Mouse (Mus musculus) spleen, postnatal 36 days (tissue): ENCODE data around the gene Tex261.

Source experiments
- DNase-seq, 2 experiments: peaks; one replicate each; pipeline ENCODE4 v3.0.0; 2022; ENCODE audit warnings: low spot score in 2 of 2, mixed read lengths in 1 of 2

Tex261 gene

DNA sequence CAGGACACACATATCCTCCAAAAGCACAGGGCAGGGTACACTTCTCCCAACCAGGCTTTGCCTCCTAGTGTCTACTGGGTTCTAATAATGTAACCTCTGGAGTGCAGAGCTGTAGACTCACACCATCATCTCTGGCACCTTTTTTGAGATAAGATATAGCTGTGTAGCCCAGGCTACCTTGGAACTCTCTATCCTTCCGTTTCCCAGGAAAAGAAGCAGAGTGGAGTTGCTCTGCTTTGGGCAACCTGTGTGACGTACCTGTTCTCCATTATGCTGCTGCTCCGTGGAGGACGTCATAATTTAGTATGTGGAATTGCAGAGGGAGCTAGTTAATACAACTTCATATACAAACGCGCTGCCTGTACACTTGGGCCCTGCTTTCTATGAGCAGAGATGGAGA, 13.3 kb downstream of the Tex261 start, which contains the start of gene Ankrd53:
TSS of gene Ankrd53 (plus strand) at position 301 of the 400 bp plus-strand sequence.
- no peak for DNase-seq

DNA sequence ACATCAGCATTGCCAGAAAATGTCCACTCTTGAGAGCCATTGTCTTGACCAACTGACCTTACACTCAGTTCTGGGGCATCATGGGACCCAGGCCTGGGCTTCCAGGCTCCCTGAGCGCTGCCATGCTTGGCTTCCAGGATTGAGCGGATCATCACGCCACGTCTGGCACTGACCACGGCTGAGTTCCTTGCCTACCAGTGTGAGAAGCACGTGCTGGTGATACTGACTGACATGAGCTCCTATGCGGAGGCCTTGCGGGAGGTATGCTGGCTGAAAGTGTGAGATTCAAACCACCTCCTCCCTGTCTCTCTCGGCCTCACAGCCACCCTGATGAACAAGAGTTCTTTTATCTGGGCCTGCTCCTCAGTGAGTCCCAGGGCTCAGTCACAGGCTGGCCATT, 19.6 kb downstream of the Tex261 start:
- DNase-seq, result no peak

DNA sequence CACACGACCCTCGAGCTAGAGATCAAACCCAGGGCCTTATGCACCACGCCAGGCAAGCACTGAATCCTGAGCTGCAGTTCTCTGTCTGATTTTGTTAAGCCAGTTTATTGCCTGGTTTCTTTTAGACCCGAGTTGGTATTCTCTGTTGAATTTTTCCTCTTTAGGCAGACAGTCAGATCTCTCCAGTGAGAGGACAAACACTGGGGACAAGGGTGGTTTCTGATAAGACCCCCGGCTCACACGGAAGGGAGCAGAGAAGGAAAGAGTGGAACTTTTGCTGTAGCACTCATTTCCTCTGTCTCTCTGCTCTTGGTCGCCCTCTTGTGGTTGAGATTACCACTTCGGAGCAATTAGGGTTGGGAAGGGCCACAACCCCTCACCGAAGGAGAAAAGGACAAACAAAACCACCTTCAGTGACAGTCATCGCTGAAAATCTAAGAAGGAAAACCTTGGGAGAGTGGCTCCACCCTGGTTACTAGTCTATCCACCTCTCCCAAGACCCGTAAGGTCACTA, 25.4 kb downstream of the Tex261 start:
- peak in 1 of 2 experiments; percentile 30 for DNase-seq

DNA sequence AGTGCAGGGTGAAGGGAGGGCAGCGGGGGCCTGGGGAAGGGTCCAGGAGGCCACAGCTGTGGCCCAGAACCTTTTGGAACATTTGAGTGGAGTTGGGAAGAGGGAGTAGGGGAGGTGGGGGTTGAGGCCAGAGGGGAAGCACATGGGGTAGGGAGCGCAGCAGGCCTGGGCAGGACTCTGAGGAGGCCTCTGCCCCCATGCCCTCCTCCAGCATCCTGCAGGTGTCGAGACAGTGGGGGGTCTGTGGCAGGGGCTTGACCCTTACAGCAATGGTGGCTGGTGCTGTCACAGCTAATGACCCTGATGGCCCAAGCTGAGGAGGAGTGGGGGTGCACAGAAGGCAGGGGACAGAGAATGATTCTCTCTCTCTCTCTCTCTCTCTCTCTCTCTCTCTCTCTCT, 26.3 kb downstream of the Tex261 start:
- no peak for DNase-seq

DNA sequence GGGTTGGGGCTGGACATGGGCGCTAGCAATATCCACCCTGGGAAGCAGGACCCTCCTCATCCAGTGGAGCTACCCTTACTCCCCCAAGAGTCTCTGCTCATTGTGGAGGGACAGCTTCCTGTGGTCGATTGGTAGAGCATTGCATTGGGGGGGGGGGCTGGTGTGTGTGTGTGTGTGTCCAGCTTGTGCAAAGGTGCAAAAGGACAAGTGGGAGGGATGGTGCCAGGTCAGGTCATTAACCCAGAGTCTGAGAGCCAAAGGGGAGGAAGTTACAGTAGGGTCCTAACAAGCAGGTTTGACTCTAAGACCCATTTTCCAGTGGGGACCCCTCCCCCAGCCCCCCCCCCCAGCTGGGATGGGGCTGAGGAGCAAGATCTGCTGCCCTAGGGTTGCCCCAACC, 30.1 kb downstream of the Tex261 start:
- no peak for DNase-seq

DNA sequence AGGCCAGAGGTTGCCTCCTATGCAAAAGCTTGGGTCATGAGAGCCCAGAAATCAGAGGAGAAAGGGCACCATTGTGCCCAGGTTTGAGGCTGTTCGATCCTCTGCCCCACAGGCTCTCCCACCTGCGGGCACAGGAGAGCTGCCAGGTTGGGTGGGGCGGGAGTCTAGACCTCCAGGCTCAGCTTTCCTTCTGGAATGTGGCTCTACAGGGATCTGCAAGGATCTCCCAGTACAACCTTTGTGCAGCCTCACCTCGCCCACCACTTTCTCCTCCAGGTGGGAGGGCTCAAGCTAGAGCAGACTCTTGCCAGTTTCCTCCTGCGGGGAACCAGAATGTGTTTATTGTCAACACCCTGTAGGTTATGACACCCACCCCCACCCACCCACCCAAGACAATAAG, 31.1 kb downstream of the Tex261 start:
- no peak for DNase-seq

DNA sequence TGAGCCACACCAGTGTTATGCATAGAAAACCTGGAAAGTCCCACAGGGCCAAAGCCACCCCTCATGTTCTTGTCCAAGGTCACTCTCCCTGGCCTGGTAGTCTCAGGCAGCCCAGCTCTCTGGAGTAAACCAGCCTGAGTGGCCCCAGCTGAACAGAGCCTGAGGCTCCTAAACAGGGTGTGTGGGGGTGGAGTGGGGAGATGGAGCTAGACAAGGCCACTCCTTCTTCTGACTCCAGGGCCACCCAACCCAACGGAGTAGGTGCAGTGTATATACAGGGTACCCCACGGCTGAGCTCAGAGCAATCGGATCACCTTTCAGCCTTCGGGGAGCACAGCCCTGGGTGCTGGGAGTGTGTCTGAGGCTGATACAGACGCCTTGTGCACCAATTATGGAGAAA, 31.5 kb downstream of the Tex261 start:
- DNase-seq, result no peak

DNA sequence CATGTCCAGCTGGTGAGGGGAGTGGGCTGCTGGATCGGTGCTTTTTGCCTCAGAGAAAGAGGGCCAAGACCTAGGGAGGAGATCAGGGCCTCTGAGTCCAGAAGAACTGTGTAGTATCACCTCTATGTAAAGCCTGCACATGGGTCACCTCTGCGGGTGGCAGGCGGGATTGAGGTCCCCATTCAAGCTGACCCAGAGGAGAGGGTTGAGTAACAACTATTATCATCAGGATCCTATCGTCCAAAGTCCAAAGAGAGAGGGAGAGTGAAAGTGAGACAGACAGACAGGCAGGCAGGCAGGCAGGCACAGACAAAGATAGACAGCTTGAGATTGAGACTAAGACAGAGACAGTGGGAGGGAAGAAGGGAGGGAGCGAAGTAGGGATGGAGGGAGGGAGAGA, 32.4 kb downstream of the Tex261 start:
- no peak for DNase-seq

DNA sequence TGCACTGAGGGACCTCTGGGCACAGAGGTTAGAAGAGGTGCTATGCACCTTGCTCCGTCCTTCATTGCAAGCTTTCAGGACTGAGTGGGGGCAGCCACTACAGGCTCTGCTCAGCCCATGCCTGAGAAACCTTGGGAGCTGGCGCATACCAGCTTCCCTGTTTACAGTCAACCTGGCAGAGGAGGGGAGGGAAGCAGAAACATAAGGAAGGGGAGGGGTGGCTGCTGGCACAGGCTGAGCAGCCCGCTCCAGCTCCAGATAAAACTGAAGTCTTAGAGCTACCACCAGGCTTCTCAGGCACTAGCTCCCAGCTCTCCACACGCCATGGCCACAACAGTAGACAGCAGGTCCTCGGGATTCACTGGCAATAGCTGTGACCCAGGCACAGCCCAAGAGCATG, 32.9 kb downstream of the Tex261 start, which contains the start of gene Atp6v1b1:
TSS of gene Atp6v1b1 (plus strand) at position 230 of the 400 bp plus-strand sequence.
- DNase-seq, result no peak

DNA sequence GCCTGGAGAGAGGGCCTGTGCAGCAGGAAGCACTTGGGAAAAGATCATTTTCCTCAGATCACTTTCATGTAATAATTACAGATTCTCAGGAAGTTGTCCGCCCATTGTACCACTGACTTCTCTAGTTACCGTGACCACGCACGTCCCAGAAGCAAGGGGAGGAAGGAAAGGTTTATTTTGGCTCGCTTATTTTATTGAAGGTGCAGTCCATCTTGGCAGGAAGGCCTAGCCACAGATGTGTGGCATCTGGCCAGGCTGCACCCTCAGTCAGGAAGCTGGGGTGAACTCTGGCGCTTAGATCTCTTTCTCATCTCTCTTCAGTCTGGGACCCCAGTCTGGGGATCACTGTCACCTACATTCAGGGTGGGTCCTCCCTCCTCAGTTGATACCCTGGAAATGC, 37.0 kb downstream of the Tex261 start:
- DNase-seq, result no peak

DNA sequence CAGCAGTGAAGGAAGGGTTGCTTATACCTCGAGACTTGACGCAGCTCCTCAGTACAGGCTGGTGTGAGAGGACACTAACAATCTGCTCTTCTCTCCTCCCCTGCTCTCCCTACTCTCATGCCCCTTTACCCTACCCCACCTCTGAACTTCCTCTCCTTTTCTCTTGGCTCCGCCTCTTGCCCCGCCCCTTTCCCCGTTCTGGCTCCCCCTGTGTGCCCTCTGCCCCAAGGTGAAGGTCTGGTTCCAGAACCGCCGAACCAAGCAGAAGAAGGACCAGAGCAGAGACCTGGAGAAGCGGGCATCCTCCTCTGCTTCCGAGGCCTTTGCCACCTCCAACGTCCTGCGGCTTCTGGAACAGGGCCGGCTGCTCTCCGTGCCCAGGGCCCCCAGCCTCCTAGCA, 38.3 kb downstream of the Tex261 start:
- DNase-seq, result no peak

DNA sequence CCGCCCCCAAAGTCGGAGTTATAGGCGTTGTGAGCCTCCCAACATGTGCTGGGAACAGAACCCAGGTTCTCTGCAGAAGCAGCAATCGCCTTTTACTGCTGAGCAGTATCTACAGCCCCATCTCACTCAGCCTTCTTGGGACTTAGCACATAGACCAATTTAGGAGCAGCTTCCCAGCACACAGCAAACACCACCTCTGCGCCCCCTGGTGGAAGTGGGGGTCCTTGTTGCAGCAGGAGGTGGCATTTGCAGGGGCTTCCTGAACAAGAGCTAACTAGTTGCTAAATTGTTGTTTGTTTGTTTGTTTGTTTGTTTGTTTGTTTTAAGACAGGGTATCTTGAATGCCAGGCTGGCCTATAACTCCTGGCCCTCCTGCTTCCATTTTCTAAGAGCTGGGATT, 44.5 kb downstream of the Tex261 start:
- DNase-seq, result peak; percentile 43 to 48

DNA sequence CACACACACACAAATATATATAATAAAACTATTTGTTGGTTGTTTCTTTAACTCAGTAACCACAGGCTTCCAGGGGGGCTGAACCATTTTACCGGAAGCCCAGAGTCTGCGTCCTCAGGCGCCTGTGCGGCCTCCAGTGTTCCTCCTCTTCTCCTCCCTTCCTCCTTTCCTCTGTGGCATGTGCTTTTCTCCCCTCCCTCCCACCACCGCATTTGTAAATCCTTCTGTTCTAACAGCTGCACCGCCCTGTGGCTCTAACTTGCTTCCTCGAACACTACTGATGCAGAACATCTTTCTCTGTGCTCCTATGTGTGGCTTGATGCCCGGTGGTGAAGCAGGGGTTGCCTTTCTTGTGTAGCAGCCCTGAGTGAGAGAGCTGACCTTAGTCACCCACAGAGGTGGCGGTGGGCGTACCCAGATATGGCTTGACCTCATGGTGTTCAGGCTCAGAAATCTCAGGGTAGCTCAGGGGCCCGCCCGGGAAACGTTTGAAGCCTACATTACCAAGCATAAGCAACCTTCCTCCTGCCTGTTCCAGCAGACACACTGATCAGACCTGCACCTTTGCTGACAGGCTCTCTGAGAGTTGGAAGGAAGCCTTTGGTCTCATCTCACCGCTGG, 46.2 kb downstream of the Tex261 start:
- no peak for DNase-seq

DNA sequence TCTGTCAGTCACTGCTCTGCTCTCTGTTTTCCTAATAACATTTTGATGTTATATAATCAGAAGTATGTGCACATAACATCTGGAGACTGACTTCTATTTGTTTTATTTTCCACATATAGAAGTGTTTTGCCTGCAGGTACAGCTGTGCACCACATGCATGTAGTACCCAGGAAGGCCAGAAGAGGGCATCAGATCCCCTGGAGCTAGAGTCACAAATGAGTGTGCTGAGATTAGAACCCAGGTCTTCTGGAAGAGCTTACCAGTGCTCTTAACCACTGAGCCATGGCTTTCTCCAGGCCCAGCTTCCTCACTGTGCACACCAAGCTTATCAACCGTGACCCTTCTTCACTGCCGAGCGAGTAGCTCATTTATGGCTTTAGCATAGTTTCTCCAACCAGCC, 47.1 kb downstream of the Tex261 start:
- no peak for DNase-seq

DNA sequence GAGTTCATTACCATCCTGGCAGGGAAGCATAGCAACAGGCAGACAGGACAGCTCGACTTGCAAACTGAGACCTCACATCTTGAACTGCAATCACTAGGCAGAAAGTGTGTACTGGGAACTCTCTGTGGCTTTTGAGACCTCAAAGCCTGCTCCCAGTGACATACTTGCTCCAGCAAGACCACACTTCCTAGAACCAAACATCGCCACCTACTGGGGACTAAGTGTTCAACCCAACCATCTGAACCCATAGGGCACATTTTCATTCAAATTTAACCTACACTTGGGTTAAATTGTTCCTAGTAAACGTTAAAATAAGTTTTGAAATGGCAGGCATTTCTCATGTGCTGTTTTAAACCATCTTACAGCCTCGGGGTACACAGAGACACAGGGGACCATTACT, 48.4 kb downstream of the Tex261 start:
- DNase-seq, result no peak

DNA sequence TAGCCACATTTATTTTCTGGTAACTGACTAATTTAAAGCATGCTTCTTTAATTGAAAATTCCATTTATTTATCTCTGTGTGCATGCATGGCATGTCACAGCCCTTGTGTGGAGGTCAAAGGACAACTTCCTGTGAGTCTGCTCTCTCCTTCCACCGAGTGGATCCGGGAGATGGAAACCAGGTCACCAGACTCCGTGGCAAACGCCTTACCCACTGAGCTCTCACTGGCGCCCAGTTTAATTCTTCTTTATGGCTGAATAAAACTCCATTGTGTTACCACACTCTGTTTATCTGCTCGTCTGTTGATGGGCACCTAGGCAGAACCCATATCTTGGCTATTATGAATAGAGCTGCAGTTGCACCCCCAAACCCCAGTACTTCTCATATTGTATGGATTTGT, 53.1 kb downstream of the Tex261 start:
- no peak for DNase-seq
